Mouse (Mus musculus): Measurements from ENCODE around the gene Adora3.

Gene Adora3

DNA sequence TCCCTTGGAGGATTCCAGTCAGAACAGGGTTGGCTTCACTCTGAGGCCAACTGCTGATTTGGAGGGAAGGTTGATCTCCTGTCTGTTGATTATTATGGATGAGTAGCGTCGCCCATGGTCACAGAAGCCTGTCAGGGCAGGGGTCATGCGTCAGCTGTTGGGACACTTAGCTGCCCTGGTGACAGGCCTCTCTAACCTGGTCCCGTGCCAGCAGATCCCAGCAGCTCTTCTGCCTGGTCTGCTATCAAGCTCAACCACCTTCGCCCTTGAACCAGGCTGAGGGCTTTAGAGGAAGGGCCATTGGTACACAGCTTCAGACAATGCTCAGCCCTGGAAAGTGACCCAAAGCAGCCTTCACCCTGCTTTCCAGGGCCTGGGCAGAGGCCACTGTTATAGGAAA lies 5.4 kb downstream of the Adora3 start:
- no peak for DNase-seq (ENCODE audit: low spot score)

DNA sequence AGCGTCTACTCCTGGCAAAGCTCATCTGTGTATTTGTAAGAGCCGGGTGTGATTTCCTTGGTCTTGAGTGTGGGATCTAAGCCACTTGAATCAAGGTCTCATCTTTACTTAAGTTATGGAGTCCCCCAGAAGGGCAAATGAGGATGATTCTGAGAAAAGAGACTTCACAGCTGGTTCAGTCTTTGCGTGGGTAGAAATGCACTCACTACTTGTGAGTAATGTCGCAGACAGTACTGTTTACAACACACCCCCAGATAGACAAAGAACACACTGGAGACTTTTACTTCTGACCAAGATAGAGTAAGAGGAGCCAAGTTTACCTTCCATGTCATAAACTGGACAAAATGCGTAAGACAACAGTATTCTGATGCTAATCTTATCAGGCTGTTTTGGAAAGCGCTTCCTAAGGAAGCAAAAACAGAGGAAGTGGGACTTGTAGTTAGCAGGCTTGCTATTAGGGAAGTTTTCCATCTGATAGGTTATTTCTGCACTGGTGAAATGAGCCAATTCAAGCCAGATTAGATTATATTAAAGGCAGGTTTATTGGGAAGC lies 6.7 kb downstream of the Adora3 start:
- no peak for DNase-seq (ENCODE audit: low spot score)

DNA sequence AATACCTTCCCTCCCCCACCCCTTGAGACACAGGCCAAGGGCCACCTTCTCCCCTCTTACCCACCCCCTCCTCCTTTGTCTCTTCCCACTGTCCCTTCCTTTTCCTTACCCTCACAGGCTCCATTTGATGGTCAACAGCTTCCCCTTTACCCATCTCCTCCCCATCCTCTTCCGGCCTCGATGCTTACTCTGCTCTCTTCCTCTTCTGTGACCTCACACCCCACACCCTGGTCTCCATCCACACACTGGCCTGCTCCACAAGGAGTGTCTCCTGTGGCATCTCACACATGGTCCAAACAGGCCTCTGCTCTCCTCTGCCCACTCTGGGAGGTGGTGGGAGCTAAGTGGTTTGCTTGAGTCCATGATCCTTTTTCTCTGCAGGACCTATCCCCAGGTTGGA lies 7.3 kb downstream of the Adora3 start:
- DNase-seq (ENCODE audit: low spot score): no peak

DNA sequence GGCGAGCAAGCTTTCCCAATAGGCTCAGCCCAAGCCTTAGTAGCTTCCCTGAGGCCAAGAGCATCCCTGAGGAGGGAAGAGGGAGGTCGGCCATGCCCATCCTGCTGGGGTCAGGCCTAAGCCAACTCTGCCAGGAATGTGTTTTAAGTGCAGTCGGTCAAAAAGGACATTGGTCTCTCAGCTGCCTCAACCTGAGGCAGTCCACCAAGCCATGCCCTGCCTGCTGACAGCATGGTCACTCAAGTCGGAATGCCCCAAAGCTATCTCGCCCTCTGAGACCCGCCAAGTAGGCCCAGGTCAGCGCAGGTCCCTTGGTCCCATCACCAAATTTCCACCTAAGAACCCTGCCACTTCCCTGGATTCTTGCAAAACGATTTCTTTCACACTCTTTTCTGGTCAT lies 8.1 kb downstream of the Adora3 start:
- DNase-seq (ENCODE audit: low spot score): no peak

DNA sequence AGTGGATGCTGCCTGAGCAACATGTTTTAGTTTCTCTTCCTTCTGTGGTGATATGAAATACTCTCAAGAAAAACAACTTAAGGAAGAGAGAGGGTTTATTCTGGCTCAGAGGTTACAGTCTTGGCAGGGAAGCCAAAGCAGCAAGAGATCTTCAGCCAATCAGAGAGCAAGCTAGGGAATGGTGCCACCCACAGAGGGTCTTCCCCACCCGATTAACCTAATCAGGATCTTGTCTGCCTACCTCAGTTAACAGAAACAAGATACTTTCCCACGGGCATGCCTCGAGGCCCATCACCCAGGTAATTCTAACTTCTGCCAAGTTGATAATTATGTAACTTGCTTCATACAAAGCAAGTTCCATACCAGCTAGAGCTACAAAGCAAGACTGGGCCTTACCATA lies 9.8 kb downstream of the Adora3 start:
- no peak for DNase-seq (ENCODE audit: low spot score)

DNA sequence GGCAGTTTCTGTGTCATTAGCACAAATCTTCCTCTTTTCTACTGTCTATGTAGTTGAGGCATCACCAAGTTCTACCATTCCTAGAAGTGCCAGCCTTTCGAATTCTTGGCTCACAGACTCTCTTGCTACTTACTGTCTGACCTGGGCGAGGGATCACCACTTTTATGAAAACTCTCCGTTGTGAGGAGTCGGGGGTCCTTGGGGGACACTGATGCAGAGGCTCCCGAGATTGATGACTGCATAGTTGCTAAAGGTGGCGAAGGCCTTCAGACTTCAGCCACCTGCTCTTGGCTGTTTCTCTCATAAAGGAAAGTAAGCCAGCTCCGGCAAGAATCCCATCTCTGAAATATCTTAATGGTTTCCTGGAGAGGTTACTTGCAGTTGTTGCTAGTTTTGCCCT lies 11.4 kb downstream of the Adora3 start:
- no peak for DNase-seq (ENCODE audit: low spot score)

DNA sequence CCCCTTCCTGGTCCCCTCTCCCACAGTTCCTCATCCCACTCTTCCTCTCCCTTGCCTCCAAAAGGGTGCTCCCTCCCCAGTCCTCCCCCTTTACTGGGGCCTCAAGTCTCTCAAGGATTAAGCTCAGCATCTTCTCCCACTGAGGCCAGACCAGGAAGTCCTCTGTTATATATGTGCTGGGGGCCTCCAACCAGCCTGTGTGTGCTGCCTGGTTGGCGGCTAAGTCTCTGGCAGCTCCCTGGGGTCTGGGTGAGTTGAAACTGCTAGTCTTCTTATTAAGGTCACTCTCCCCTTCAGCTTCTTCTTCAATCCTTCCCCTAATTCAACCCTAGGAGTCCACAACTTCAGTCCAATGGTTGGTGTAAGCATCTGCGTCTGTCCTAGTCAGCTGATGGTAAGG lies 12.5 kb downstream of the Adora3 start:
- DNase-seq (ENCODE audit: low spot score): no peak

DNA sequence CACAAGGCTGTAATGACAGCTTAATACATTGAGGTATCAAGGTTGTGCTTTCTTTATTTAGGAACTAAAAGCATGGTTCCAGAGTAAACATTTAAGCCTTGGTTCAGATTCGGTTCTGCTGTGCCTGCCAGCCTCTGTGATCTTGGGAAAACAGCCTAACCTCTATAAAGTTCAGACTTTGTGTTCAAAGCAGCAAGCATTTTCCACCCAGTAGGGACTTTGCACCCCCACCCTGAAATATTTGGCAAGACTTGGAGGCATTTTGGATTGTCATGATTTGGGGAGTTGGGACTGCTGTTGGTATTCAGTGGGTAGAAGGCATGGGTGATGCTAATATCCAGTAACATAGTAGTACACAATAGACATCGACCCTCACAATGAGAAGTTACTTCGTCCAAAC lies 18.3 kb downstream of the Adora3 start:
- no peak for DNase-seq (ENCODE audit: low spot score)

DNA sequence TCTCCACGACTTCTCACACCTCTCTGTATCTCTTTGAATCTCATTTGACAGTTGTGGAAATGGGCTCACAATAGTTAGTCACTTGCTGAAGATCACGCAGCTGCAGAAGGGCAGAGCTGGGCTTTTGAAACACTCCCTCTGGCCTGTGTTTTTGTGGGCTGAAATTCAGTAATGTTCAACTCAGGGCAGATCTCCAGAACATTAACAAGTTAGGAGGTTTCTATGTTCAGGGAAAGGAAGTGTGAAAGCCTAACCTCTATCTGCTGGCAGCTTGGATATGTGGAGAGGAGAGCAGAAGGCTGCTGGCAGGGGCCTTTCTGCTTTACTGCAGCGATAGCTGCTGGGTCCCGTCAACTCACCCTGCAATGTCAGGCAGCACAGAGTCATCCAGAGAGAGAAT lies 19.6 kb downstream of the Adora3 start:
- DNase-seq (ENCODE audit: low spot score): no peak

DNA sequence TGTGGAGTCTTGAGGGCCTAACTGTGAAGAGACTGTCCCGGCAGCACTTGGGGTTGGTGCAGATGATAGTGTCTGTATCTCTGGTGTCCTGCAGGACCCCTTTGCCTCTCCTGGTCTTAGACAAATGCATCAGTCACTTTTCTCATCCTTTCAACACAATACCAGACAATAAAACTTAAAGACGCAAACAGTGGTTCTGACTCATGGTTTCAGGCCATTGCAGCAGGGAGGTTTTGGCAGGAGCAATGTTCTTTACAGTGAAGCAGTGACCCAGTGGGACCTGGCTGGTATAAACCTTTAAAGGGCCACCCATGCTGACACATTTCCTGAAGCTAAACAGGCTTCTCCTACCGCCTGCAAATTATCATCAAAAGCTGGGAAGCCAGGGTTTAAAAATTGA lies 20.5 kb downstream of the Adora3 start:
- DNase-seq (ENCODE audit: low spot score): no peak

DNA sequence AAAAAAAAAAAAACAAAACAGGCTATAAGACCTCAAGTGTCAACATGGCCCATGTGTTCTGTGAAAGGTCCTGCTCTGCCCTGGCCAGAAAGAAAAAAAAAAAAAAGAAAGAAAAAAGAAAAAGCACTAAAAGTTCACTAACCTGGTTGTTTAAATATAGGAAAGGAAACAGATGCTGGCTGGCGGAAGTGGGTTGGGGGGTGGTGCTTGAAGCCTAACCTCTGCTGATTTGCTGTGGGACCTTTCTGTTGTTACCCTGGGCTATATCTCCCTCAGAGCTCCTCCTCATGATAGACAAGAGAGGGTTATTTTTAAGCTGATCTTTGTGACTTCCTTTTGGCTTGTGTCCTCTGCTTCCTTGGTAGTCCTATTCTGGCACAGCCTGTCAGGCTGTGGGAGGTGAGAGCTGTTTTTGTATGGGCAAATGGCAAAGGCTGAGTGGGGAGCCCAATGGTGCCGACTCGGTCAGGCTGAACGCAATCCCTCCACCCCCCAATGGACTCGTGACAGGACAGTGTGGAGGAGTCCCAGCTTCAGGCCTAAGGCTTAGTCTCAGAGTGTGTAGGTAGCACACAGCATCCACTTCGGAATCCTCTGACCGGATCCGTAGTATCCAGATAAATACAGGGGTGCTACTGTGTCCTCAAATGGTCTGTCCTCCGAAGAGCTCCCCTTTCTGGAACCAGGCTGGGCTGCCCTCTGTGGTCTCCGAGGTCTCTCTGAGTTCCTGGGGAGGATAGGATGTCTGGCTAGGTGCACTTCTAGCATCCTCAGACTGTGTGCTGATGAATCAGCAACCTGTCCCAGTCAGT lies 21.3 kb downstream of the Adora3 start:
- no peak for DNase-seq (ENCODE audit: low spot score)

DNA sequence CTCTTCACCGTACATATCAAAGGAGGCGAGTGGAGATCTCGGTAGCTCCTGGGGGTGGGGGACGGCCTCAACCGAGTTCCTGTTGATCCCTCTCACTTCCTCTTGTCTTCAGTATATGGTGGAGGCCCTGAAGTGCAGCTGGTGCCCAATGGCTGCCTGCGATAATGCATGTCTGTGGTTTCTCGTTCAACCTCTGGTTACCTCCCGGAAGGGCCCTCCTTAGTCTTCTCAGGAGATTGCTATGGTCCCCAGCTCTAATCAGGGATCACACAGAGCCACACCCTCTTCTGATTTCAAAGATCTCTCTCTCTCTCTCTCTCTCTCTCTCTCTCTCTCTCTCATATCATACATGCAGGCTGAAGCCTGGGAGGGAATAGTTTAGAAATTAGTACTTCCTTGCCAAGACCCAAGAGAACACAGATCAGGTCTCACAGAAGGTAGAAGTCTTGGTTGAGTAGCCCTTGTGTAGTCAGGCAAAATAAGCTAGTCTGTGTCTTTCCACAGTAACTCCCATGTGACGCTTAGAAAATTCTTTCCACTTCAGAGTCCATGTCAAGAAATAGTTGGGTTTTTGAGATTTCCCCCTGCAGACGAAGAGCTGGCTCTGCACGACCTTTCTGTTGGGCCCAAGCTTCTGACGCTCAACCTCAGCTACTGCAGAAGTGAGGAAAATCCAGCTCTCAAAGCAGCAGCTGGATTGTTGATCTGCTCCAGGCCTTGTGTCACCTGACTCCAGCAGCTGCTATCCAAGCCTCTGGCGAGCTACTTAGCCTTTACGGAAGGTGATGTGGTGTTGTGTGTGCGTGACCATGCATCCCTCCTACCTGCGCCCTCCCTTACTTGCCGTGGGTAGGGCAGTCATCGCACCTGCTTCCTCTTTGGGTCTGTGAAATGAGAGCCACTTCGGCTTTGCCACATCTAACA lies 22.2 kb downstream of the Adora3 start:
- DNase-seq (ENCODE audit: low spot score): no peak

DNA sequence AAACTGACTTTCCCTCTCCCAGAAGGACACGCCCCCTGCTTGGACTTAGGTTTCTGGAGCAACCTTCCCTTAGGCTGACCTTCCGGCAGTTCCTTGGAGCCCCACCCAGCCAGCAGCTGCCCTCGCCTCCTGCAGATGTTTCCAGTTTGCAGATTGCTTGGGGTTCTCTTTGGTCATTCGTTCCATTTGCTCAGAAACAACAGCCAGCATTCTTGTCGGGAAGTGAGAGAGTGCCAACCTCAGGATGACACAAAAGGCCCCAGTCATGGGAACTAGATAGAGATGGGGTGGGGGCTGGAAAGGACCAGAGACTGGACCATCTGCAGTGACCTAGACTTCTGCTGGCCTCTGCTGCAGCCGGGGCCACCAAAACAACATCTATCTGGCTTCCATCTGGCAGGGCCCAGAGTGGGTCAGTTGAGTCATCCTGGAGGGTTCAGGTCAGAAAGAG lies 23.3 kb downstream of the Adora3 start:
- DNase-seq (ENCODE audit: low spot score): no peak

DNA sequence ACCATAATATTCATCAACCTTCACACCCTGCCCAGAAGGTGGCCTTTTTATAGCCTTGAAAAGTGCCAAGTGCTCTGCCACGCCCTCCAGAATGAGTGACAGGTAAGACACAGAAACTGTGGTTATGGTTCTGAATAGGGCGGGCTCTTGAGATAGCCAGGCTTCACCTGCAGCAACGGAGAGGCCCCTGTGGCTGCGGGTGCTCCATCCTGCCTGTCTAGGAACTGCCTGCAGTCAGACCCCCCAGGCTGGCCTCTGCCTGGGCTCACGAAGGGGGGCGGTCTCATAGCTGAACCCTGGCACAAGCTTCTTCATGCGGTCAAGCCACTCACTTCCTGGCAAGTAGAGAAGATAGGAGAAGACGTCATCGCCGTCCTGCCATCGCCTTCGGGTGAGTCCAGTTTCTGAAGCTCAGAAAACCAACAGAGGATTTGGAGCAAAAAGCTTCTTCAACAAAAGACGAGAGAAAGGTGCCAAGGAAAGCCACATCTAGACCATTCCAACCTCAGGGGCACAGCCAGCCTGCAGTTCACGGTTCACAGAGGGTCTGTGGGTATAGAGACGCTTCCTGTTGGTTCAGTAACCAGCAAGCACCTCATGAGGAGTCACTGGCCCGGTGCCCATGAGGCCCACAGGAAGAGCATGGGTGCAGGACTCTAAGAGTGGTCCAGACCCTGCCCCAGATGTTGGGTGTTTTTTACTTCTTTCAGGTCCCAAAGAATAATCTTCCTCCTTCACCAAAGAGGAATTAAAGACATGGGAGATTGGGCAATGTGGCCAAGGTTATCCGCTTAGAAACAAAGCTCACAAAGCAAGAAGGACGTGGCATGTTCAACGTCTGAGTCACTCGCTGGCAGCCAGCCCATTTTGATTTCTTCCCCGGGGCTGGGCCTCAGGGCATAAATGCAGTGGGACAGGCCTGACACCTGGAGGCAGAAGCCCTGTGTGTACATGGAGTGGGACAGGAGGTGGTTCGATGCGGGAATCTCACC lies 24.2 kb downstream of the Adora3 start:
- DNase-seq (ENCODE audit: low spot score): no peak

DNA sequence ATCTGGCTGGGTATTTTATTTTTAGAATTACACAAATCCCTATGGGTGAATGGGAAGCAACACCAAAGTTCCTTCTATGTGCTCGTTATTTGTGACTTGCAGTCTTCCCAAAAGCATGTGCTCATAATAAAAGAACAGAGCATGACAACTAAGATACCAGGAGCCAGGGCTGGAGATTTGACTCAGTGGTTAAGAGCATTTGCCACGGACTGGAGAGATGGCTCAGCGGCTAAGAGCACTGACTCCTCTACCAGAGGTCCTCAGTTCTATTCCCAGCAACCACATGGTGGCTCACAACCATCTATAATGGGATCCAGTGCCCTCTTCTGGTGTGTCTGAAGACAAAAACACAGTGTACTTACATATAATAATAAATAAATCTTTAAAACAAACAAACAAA lies 26.2 kb downstream of the Adora3 start:
- DNase-seq (ENCODE audit: low spot score): no peak

DNA sequence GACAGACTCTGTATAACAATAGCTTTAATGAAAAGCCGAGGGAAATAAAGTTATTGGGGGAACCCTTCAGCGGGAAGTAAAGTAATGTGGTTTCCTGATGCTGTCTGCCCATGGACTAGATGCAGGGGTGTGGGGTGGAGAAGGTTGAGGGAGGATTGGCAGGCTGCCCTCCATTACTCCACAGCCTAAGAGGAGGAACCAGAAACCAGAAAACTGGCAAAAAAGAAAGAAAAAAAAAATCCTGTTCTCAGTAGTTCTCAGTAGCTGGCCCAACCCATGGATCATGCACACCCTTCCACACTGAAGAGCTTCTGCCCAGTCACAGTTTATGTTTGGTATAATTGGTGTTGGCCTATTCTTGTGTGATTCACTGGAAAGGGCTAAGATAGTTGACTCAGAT lies 27.7 kb downstream of the Adora3 start:
- DNase-seq (ENCODE audit: low spot score): no peak

DNA sequence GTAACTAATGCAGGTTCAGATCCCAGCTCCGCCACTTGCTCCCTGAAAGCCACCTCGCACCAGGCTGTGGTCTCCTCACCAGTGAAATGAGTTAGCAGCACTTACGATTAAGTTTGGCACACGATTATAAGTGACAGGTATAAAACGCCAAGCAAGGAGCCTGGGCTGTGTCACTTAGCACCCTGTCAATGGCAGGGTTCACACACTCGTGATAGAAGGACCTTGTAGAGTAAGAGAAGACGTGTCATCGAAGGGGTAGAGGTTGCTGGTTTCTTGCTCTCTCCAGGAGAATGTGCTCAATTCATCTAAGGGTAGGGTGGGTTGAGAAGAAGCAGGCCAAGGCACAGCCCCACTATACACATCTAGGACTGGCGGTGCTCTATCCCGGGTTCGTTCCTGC lies 28.2 kb downstream of the Adora3 start:
- no peak for DNase-seq (ENCODE audit: low spot score)

DNA sequence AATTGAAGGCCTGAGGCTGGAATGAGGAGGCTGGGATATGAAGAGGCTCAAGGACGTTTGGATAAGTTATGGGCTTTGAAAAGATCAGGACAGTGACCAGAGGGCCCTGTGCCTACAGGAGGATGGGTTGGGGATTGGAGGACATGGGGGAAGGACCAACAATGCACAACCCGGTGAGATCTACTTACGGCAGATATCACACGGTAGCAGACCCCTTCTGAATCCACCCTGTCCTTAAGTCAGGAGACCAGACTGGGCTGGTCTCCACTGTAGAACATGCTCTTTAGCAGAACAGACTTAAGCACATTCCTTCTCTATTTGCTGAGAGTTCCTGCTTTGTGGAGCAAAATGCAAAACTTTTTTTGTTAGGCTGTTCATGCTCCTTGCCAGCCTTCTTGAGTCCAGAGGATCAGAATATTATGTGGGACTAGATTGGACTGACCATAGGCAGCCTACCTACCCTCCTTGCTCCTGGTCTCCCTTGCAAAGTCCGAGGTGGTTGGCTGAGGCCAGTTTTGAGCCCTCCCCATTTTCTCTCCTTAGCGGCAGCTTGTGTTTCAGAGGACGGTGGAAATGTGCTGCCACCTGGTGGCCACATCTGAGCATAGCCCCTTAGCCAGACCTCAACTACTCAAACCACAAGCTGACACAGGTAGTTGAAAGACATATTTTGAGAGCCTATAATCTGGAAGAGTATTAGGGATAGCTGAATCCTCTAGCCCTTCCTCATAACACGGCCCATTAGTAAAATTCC lies 28.9 kb downstream of the Adora3 start:
- DNase-seq (ENCODE audit: low spot score): peak; percentile 72

DNA sequence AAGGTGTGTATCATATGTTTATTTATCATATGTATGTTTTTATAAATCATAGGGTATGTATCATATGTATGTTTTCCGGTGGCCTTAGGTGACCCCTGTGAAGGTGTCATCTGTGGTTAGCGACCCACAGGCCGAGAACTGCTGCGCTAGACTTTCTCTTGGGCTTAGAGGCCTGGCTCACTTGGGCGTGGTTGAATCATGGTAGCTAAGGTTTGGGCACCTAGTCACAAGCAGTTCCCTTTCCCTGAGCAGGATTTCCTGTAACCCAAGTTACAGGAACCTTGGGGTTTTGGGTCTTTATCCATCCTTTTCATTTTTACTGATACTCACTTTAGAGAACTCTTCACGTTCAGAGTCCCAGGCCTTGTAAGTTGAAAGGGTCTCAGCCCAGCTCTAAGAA lies 29.6 kb downstream of the Adora3 start:
- no peak for DNase-seq (ENCODE audit: low spot score)

DNA sequence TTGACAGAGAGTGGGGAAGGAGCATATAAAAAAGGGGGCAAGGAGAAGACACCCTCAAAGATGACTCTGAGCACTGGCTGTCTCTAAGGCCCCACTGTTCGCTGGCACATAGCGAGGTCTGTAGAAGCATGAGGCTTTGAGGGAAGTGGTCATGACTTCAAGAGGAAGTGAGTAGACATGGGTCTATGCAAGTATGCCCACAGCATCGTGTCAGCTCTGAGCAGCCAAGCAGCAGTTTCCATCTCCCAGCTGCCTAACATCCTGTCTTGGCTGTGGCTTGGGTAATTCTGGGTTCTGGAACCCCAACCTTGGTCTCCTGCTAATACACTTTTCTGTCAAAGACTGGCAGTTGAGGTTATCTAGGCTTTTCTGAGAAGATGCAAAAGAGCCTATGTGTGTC lies 30.1 kb downstream of the Adora3 start:
- no peak for DNase-seq (ENCODE audit: low spot score)

DNA sequence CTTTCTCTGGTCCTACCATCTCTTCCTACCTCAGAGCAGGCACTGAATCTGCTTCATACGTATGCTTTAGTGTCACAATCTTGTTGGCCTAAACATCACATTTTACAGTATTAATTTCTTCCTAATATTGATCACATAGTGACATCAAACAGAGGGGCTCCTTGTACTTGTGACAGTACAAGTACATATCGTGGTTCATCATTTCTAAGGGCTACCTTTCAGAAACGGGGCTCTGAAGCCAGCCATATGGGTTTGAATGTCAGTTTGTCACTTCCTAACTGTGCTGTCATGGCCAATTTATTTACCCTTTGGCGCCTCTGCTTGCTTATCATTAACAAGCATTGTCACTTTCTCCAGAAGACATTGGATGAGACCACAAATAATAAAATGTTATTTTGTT lies 30.8 kb downstream of the Adora3 start:
- DNase-seq (ENCODE audit: low spot score): no peak

Data from layer of hippocampus, adult 9-10 months (tissue).